Mouse (Mus musculus) bone marrow macrophage, adult 2 months (primary cell): ENCODE results near the gene Syt1.

Experiments
- CTCF ChIP-seq: IDR thresholded peaks from 2 replicates; pipeline ENCODE4 v1.5.1; 2012; ENCODE audit warnings: low read depth, mild to moderate bottlenecking, low read length, moderate library complexity
- POLR2A ChIP-seq: IDR thresholded peaks from 2 replicates; pipeline ENCODE4 v1.6.1; 2012; ENCODE audit warnings: mild to moderate bottlenecking, low read depth, low read length, borderline replicate concordance

DNA sequence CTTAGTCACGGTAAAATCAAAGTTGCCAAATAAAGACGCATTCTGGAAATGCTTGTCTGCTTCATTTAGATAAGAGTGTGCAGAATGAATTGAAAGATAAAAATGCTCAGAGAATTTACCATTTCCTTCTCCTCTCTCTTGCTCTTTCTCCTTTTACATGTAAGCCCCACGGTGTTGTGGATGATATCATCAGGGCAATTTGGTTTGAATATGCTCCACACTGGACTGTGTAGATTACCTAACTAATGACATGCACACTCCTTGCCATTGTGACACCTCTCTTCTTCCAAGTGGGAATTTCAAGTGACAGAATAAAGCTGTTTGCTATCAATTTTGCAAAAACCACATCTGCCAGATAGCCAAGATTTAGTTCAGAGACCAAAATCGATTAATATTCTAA, 324.1 kb downstream of the Syt1 start:
- TF ChIP-seq POLR2A (no peak), CTCF (no peak)
